Mouse (Mus musculus): ENCODE measurements at regions not wholly inside any gene's neighbourhood (a gene's known extent, or its start where the extent isn't known, plus 50 kb on each side); places are given as distances from the start of the nearest gene placed in this dataset.

DNA sequence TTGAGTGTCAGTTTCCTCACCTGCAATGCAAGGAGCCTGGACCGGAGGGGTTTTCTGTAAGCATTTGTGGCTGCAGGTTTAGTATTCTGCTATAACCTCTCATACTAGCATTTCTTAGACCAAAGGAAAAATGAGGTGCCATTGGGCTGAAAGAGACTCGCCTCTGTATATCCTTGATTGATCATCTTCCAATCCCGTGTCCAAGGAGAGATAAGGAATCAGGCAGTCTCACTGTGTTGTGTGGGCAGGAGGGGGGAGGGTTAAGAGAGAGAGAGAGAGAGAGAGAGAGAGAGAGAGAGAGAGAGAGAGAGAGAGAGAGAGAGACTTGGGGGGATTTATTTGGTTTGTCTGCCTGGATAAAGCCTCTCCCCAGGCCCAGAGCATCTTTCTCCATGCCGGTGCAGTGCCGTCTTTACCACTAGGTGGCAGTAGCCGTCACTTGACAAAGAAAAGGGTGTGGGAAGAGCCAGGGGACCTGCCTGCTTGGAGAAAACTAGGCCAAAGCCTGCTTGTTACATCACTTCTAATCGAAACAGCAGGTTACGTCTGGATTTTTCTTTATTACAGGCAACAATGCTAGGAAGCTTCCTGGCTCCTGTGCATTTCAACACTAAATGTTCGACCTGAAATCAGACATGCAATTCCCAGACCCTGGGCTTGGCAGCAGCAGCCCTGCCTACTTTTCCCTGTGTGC lies 56.1 kb upstream of the Ces5a start:
- DNase-seq (ENCODE audit: low read depth, low spot score) = peak; percentile 91

DNA sequence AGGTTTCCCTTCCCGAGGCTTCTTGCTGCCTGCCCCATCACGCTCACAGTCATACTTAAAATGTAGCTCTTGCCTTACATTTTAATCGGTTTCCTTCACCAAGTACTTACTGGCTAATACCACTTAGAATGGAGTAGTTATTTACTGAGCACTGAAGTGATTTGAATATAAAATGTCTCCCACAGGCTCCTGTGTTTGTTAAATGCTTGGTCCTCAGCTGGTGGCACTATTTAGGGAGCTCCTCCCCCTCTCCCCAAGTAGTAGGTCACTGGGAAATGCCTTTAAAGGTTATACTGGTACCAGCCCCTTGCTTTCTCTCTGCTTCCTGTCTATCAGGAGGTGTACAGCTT lies 56.6 kb upstream of the Ces5a start:
- peak; percentile 66 for DNase-seq (ENCODE audit: low read depth, low spot score)

- no peak for DNase-seq (ENCODE audit: low read depth, low spot score)
These were observed 63.0 kb upstream of the Ces5a start for GRCm38 (mm10) chr8:93598613-93599121.

DNA sequence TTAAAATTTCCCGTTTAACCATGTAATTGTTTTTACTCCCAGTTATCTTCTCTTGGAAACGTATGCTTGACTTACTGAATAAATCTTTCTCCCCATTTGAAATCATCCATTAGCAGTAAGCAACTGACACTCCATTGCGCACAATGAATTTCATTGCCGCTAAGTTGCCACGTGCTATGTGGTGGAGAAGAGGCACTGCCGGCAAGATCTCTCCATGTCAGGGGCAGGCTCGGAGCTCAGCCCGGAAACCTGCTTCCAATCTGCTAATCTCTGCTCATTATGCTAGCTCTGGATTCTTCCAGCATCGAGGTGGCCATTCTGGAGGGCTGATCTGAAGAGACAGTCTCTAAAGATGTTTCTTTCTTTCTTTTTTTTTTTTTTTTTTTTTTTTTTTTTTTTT lies 63.7 kb upstream of the Ces5a start:
- DNase-seq (ENCODE audit: low read depth, low spot score) = no peak

- DNase-seq (ENCODE audit: low read depth, low spot score) = no peak
These were observed 64.1 kb upstream of the Ces5a start for GRCm38 (mm10) chr8:93599776-93600175.

GRCm38 (mm10) chr8:93626807-93627526 lies 91.3 kb upstream of the Ces5a start:
- peak; percentile 34 for DNase-seq (ENCODE audit: low read depth, low spot score)

GRCm38 (mm10) chr8:93627626-93628025 lies 92.0 kb upstream of the Ces5a start:
- DNase-seq (ENCODE audit: low read depth, low spot score) = no peak

DNA sequence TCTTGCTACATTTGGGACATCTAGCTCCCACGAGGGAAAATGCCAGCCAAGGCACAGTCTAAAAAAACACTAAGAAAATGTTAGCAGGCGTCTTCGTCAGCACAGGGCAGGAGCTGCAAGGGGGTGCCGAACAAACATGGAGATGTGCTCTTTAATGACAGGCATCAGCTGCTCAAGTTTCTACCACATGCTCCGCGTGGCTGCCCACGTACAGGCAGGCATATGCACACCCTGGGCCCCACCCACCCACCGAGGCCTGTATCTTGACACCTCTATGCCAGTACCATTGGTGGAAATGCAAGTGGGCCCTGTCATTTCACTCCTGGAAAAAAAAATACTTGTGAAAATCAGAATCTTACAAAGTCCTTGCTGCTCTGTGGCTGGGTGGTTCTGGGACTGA lies 97.3 kb upstream of the Ces5a start:
- no peak for DNase-seq (ENCODE audit: low read depth, low spot score)

DNA sequence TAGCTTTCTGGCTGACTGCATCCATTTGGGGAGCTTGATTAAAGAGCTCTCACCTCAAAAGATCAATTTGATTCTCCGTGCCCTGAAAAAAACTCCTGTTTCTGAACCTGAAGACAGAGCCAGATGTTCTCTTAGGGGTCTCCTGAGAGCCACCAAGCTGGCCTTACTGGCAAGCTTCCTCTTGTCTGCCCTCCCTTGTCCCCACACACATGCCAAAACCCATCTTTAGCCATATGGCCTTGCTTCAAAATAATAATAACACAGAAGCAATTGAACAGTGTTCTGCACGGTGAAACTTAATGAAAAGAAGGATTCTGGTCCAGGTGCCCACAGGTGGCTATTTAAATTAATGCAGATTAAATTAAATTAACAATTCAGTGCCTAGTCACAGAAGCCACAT lies 107.1 kb upstream of the Ces5a start:
- no peak for DNase-seq (ENCODE audit: low read depth, low spot score)

DNA sequence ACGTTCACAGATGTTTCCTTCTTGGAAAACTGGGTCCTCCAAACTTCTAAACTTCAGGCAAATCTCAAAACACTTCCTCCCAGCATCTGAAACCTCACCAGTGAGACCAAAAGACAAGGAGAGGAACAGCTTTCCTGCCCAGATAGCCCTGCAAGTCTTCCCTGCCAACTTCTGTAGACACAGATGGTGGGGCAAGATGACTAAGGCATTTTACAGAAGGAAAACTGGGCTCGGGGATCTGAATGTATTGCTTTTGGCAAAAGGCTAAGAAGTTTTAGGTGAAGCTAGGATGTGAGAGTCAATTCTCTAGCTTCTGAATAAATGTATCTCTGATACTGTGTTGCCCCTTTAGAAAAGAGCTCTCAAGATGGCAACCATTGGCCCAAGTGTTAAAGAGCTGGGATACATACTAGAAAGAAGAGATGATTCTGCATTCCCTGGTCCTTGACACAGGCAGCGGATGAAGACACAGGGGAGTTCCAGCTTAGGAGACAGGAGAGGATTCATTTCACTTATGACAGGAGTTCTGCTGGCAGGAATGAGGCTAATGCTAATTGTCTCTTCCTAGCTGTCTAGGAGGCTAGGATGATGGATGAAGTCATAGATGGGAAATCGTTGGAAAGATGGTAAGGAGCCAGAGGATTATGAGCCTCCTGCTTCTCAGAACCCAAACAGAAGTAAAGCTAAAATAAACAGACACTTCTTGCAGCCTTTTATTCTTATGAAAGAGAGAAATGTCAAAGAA lies 108.0 kb upstream of the Ces5a start:
- DNase-seq (ENCODE audit: low read depth, low spot score) = no peak

GRCm38 (mm10) chr8:93653421-93653820 lies 117.8 kb upstream of the Ces5a start:
- no peak for DNase-seq (ENCODE audit: low read depth, low spot score)

- DNase-seq (ENCODE audit: low read depth, low spot score) = no peak
These were observed 118.5 kb upstream of the Ces5a start for GRCm38 (mm10) chr8:93653913-93654705.

DNA sequence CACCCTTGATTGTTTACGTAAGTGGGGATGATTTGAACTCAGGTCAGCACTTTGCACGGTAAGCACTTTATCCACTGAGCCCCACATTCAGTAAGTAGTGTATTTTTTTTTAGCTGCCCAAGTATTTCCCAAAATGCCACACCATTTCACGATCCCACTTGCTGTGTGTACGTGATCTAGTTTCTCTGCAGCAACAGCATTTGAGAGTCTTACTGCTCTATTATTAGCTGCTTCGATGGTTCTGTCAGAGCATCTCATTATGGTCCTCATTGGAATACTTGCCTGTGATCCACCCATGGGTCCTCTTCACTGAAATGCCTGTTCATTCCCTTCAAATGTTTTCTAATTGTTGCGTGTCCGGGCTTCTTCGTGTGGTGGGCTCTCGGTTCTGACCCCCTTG lies 120.1 kb upstream of the Ces5a start:
- no peak for DNase-seq (ENCODE audit: low read depth, low spot score)

DNA sequence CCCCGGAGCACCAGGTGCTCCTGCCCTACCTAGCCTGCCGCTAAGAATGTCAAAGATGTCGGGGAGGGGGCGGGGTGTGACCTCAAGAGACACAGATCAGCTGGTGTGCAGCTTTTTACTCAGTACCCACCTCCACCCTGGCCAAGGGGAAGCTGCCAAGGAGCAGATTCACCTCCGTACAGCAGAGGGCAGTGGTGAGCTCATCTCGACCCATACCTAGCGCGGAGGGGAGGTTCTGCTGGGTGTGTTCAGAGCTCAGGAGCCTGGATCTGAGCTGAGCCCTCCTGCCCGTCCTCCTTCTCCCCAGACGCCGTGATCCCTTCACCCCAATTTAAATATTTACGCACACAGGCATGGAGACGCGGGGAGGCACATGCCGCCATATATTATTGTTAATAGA lies 126.1 kb upstream of the Ces5a start:
- peak; percentile 91 for DNase-seq (ENCODE audit: low read depth, low spot score)

DNA sequence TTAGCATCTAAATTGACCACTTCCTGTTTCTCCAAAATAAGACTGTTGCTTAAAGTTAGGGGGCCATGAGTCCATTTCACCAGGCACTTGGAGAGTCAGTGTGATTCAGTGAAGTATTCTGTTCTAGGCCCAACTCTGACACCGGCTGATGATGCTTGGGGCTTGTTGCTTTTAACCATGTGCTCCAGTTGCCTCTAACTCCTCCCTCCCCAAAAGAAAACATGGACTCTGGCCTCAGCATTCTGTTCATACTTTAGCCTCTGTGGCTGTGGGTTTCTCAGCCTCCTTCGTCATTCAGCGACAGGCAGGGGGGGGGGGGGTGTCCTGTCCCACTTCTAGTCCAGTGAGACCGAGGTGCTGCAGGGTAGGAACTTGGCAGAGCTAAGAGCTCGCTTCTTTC lies 126.6 kb upstream of the Ces5a start:
- DNase-seq (ENCODE audit: low read depth, low spot score) = no peak

DNA sequence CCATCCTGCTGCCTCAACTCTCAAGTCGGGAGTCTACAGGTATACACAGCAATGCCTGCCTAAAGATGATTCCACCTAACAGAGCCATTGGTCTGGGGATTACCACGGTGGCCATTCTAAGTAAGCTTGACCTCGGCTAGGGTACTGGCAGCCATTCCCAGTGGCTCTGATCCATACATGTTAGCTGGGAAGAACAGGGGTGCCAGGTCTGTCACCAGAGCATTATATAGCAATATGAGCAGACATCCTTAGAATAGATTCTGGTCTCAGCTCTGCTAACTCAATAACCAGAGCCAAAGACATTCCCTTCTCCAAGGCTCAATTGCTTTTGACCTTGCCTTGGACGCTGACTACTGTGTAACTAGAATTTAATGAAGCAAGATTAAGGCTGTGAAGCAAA lies 128.2 kb upstream of the Ces5a start:
- DNase-seq (ENCODE audit: low read depth, low spot score) = no peak

DNA sequence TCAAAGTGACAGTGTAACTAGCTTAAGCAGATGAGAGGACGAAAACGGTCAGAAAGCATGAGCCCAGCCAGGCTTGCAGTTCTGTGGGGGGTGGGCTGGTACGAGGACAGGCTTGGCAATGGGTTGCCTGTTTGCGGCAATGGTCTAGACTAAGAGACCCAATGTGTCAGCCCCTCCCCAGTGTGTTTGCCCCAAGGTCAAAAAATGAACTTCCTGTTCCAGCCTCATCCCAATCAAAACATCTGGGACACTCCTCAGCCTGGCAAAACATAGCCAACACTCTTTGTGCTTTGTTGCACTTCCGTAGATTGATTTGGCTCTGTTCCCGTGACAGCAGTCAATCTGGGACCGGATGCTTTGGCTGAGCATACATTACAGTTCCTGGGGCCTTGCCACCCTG lies 132.7 kb upstream of the Ces5a start:
- DNase-seq (ENCODE audit: low read depth, low spot score) = no peak

DNA sequence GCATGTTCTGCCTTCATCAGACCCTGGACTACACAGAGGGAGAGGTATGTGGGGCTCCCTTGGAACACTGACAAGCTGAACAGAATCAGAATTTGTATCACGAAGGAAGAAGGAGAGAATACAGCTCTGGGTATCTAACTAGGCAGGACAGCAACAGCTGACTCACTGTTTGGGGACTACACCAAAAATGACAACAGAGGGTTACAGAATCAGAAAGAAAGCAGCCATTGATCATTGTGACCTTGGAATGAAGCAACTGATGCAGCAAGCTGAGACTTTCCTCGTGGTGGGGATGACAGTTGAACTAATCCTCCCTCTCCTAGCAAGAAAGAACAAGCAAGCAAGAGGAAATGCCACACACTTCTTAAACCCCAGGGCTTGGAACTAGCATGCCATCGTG lies 135.0 kb upstream of the Gnao1 start:
- DNase-seq (ENCODE audit: low read depth, low spot score) = no peak

DNA sequence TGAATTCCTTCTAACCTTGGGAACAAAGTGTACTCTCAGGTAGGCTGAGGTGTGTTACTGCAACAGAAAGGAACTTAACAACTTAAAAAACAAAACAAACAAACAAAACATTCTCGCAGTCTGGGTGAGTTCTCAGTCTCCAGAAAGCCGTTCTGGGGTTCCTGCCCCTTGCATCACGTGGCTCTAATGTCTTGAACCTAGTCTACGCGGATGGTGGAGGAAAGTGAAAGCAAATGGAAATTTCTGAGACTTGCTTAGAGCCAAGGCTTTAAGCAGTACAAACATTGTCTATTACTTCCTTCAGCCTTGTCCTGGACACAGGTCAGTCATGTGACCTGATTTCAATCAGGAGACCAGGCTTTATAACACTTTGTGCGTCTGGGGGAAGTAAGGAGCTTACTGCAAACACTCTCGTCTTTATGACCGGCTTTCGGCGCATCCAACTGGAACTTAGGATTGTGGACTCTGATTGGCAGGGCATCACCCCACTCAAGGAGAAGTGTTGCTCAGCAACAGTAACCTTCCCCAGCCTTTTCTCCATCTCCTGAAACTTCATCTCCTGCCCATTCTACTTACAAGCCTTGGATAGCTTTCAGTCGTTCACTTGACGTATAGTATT lies 125.9 kb upstream of the Gnao1 start:
- no peak for DNase-seq (ENCODE audit: low read depth, low spot score)

- DNase-seq (ENCODE audit: low read depth, low spot score) = no peak
These were observed 125.4 kb upstream of the Gnao1 start for GRCm38 (mm10) chr8:93684392-93684791.

DNA sequence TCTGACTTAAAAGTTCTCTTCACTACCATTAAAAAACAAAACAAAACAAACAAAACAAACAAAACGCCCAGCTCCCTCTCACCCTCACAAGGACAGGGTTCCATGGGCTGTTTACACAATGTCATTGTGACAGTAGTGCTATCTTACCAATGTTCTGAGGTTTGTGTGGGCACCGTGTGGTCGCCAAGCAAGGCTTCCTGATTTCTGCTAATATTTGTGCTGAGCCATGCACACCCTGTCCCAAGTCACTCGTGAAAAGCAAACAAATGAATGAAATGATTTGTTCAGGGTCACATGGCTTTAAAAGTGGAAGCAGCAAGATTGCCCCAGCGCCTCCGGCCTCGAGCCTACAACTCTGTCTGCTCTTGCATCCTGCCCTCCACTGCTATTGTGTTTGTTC lies 120.9 kb upstream of the Gnao1 start:
- no peak for DNase-seq (ENCODE audit: low read depth, low spot score)
